Mouse (Mus musculus): Measurements from ENCODE around the gene Dexi. TPM values are rescaled to one million over a fixed set of nuclear protein-coding genes. Genes with fewer than 3 reads are reported as not detected.

The Dexi gene
- polyA plus RNA-seq, 1 experiment from 2014 or later, result 18.4 TPM

- Histone ChIP-seq H3K27me3 (peaks cover 14% of the 10 kb centered on the region; the same call in 1 of the 2 replicates), H3K4me2 (no peak overlapping the region), H3K4me3 (replicated peaks) (no peak overlapping the region), H3K9ac (no peak overlapping the region), H3K4me1 (peaks cover 22% of the 10 kb centered on the region), H3K36me3 (no peaks in the 10 kb centered on the region), H3K27ac (no peak overlapping the region; the same call in 1 of the 2 replicates), H3K9me3 (replicated peaks) (no peaks in the 10 kb centered on the region; the same call in 1 of the 2 replicates)
- ATAC-seq (replicated peaks; ENCODE audit: low FRiP score), result no peak
- WGBS, result 82% methylated on average over 18 of the region's 18 CpGs
These were observed 52.2 kb downstream of the Dexi start for GRCm38 (mm10) chr16:10490503-10491150.

DNA sequence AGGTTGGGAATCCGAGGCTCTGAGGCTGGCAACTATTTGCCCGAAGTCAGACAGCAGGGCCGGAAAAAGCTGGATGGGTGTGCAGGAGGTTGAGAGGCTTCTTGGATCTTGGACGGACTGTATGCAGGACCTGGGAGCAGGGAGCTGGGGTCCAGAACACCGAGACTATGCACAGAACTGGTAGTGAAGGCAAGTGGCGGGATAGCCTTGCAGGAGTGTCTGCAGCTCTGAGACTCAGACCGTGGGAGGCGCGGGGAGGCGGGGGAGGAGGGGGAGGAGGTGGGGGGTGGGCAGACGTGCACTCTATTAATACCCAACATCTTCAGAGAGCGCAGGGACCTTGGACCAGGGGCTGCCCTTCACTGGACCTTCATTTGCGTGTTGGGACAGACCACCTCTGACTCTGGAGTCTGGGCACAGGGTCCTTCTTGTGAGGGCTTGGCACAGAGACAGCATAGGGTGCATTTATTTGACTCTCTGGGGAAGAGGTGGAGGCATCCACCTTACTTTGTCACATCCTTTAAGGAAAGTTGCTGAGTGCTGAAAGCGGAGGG, 52.9 kb downstream of the Dexi start:
- WGBS, result 15% methylated on average over 13 of the region's 14 CpGs
- Histone ChIP-seq H3K4me1 (peaks cover 16% of the 10 kb centered on the region), H3K4me3 (replicated peaks) (peak overlapping the region; percentile 28), H3K27ac (peak overlapping the region; percentile 54), H3K36me3 (no peaks in the 10 kb centered on the region), H3K4me2 (peak overlapping the region; percentile 56), H3K9me3 (replicated peaks) (no peaks in the 10 kb centered on the region; the same call in 1 of the 2 replicates), H3K27me3 (peaks cover 14% of the 10 kb centered on the region; the same call in 1 of the 2 replicates), H3K9ac (no peak overlapping the region)
- ATAC-seq (replicated peaks; ENCODE audit: low FRiP score), result peak; percentile 76

GRCm38 (mm10) chr16:10489483-10489882, 53.4 kb downstream of the Dexi start:
- no peaks in the 10 kb centered on the region; the same call in 1 of the 2 replicates for H3K9me3 ChIP-seq (replicated peaks)
- H3K4me1 ChIP-seq, result peaks cover 14% of the 10 kb centered on the region
- 6% methylated on average over 9 of the region's 9 CpGs for WGBS
- peak overlapping the region; percentile 54 for H3K27ac ChIP-seq
- peaks cover 14% of the 10 kb centered on the region; the same call in 1 of the 2 replicates for H3K27me3 ChIP-seq
- no peak overlapping the region for H3K9ac ChIP-seq
- peak overlapping the region; percentile 28 for H3K4me3 ChIP-seq (replicated peaks)
- no peaks in the 10 kb centered on the region for H3K36me3 ChIP-seq
- peak overlapping the region; percentile 56 for H3K4me2 ChIP-seq
- peak; percentile 54; the same call in 1 of the 2 replicates for ATAC-seq (replicated peaks; ENCODE audit: low FRiP score)

DNA sequence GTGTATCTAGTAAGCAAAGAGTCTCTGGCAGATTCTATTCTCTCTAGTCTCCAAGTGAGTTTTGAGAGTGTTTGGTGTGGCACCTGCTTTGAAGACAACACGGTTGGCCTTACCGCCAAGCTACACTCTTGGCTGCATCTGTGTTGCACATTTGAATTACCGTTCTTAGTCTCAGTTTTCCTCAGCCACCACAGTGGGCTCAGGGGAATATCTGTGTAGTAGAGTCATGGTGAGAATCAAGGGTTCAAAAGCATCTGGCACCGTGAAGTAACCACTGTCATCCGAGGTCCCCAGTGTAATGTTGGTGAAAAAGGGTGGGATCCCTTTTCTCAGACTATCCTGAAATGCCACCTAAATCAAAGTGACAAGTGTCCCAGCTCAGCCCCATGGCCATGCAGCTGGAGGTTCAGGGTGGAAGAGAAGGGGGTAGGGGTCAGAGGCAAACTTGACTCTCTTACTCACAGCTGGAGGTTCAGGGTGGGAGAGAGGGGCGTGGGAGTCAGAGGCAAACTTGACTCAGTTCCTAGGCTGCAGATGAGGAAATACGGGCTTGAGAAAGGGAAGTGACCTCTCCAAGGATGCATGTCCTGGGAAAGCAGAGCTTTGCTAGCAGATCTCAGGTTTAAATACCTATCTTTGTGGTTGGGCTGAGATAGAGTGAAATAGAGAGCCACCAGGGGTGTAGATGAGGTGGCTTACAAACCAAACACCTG, 53.9 kb downstream of the Dexi start:
- H3K9ac ChIP-seq, result no peak overlapping the region
- peak overlapping the region; percentile 54 for H3K27ac ChIP-seq
- H3K4me2 ChIP-seq, result peak overlapping the region; percentile 56; the same call in 1 of the 2 replicates
- peak; percentile 38 for ATAC-seq (replicated peaks; ENCODE audit: low FRiP score)
- H3K9me3 ChIP-seq (replicated peaks), result no peaks in the 10 kb centered on the region; the same call in 1 of the 2 replicates
- WGBS, result 61% methylated on average over 7 of the region's 7 CpGs
- no peak overlapping the region for H3K4me3 ChIP-seq (replicated peaks)
- peaks cover 14% of the 10 kb centered on the region for H3K4me1 ChIP-seq
- no peaks in the 10 kb centered on the region for H3K36me3 ChIP-seq
- peaks cover 14% of the 10 kb centered on the region; the same call in 1 of the 2 replicates for H3K27me3 ChIP-seq

DNA sequence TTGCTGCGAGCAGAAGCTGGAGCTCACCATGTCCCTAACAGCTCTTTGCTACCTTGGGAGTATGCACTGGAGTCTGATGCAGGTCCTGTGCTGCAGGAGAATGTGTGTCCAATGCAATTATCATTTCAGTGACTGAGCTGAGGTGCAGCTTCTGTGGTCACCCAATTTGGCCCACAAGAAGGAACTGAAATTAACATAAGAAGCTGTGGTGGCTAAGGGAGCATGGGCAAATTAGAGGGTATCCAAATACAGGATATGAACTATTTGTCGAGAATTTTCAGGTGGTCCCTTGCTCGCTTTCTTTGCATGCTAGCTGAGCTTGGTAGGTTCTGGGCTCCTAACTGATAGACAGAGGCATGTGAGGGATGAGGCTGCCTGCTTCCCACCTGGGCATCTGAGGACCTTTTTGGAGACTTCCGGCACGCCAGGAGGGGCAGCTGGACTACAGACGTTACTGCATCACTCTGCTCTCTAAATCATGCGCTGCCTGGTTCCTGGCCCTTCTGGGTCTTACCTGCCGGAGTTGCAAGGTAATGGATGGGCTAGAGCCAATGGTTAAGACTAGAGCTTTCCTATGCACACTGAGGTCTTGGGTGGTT, 54.9 kb downstream of the Dexi start:
- no peak overlapping the region for H3K27ac ChIP-seq
- no peak overlapping the region for H3K4me2 ChIP-seq
- no peak overlapping the region for H3K9ac ChIP-seq
- no peaks in the 10 kb centered on the region; the same call in 1 of the 2 replicates for H3K9me3 ChIP-seq (replicated peaks)
- WGBS, result 87% methylated on average over 8 of the region's 8 CpGs
- H3K36me3 ChIP-seq, result no peaks in the 10 kb centered on the region
- no peak for ATAC-seq (replicated peaks; ENCODE audit: low FRiP score)
- H3K27me3 ChIP-seq, result peaks cover 14% of the 10 kb centered on the region; the same call in 1 of the 2 replicates
- H3K4me1 ChIP-seq, result peaks cover 14% of the 10 kb centered on the region
- H3K4me3 ChIP-seq (replicated peaks), result no peak overlapping the region

DNA sequence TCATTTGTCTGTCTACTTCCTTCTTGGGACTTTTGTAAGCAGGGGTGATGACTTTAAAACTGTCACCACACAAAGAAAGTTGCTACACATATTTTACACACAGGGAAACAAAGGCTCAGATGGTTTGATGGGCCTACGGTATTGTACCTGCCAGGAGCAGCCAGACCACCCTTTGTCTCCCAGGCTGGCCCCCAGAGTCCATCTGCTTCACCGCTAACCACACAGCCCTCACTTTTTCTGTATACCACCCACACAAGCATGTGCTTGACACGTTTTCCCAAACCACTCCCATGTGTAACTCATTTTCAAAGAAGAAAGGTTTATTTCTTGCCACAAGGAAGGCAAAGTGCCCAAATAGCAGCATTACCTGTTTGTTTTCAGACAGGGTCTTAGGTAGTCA, 55.9 kb downstream of the Dexi start:
- 66% methylated on average over 3 of the region's 3 CpGs for WGBS
- no peak for ATAC-seq (replicated peaks; ENCODE audit: low FRiP score)
- H3K4me3 ChIP-seq (replicated peaks), result no peak overlapping the region
- no peaks in the 10 kb centered on the region; the same call in 1 of the 2 replicates for H3K9me3 ChIP-seq (replicated peaks)
- H3K4me1 ChIP-seq, result peaks cover 14% of the 10 kb centered on the region
- H3K36me3 ChIP-seq, result no peaks in the 10 kb centered on the region
- H3K27ac ChIP-seq, result no peak overlapping the region
- H3K9ac ChIP-seq, result no peak overlapping the region
- H3K27me3 ChIP-seq, result peaks cover 14% of the 10 kb centered on the region; the same call in 1 of the 2 replicates
- no peak overlapping the region for H3K4me2 ChIP-seq

- no peak overlapping the region for H3K27ac ChIP-seq
- H3K9ac ChIP-seq, result no peak overlapping the region
- no peaks in the 10 kb centered on the region for H3K9me3 ChIP-seq (replicated peaks)
- no peaks in the 10 kb centered on the region for H3K36me3 ChIP-seq
- WGBS, result 71% methylated on average over 4 of the region's 4 CpGs
- H3K4me1 ChIP-seq, result no peaks in the 10 kb centered on the region
- no peaks in the 10 kb centered on the region for H3K27me3 ChIP-seq
- H3K4me2 ChIP-seq, result no peak overlapping the region
- H3K4me3 ChIP-seq (replicated peaks), result no peak overlapping the region
- no peak for ATAC-seq (replicated peaks; ENCODE audit: low FRiP score)
These were observed 60.5 kb downstream of the Dexi start for GRCm38 (mm10) chr16:10482343-10482742.

DNA sequence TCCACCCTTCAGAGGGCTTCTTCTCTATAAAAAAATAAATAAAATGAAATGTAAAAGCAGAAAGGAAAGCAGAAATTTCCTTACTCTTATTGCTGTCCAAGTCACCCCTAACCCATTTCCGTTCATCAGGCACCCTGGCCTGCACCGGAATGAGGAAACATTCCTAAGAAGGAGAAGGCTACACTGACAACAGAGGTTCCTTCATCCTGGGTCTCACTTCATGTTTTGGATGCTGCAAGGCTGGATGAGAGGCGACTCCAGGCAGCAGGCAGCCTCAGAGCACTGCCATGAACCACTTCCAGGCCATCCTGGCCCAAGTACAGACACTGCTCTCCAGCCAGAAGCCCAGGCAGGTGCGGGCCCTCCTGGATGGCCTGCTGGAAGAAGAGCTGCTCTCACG, 63.0 kb downstream of the Dexi start, which contains the start of gene Ciita:
Gene Ciita, plus strand, starts transcription at position 203 of the 400 bp plus-strand sequence.
- no peak for ATAC-seq (replicated peaks; ENCODE audit: low FRiP score)
- H3K4me3 ChIP-seq (replicated peaks), result no peak within 1 kb of the TSS
- WGBS, result 71% methylated on average over 5 of the region's 5 CpGs
- H3K9me3 ChIP-seq (replicated peaks), result no peaks in the 10 kb centered on the region
- H3K9ac ChIP-seq, result no peak within 1 kb of the TSS
- H3K27me3 ChIP-seq, result no peaks in the 10 kb centered on the region
- H3K27ac ChIP-seq, result no peak within 1 kb of the TSS
- H3K4me1 ChIP-seq, result no peaks in the 10 kb centered on the region
- H3K4me2 ChIP-seq, result no peak within 1 kb of the TSS
- H3K36me3 ChIP-seq, result no peaks in the 10 kb centered on the region

- Histone ChIP-seq H3K9ac (no peak overlapping the region), H3K4me3 (replicated peaks) (no peak overlapping the region), H3K4me2 (no peak overlapping the region), H3K27me3 (no peaks in the 10 kb centered on the region), H3K27ac (no peak overlapping the region), H3K36me3 (no peaks in the 10 kb centered on the region), H3K4me1 (no peaks in the 10 kb centered on the region), H3K9me3 (replicated peaks) (no peaks in the 10 kb centered on the region)
- no peak for ATAC-seq (replicated peaks; ENCODE audit: low FRiP score)
- WGBS, result 74% methylated on average over 2 of the region's 2 CpGs
These were observed 66.9 kb downstream of the Dexi start for GRCm38 (mm10) chr16:10475919-10476318.

DNA sequence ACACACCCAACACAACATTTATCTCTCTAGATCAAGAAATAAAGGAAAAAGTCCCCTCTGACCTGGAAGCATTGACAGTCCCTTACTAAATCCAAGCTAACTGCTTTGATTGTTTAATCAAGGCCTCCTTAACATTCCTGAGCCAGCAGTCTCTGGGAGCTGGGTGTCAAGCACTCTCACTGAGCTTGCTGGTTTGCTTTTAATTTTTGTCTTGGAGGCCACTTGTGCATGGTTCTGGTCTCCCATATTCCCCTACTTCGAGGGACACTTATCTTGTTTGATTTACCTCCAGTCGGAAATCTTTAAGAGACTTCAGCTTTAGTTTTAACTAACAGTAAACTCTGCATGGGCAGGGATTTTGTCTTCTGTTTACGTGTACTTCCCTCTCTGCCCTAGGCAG, 67.9 kb downstream of the Dexi start:
- H3K27ac ChIP-seq, result no peak overlapping the region

DNA sequence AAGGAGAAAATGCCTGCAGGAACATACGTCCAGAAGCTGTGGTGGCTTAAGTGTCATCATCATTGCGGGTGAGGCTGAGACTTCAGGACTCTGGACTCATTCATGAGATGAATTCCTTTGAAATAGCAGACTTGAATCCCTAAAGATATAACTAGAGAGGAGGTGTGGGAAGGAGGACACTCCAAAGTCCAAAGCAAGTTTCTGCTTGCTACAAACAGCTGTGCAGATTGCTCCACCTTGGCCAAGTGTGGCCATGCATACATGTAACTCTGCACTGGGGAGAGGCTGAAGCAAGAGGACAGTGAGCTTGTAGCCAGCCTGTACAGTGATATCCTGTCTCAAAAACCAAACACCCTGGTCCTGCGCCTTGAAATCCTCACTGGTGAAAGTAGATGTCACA, 70.9 kb downstream of the Dexi start:
- no peak overlapping the region for H3K9ac ChIP-seq
- no peak overlapping the region for H3K4me3 ChIP-seq (replicated peaks)
- no peaks in the 10 kb centered on the region for H3K9me3 ChIP-seq (replicated peaks)
- 91% methylated on average over 3 of the region's 3 CpGs for WGBS
- no peak overlapping the region for H3K27ac ChIP-seq
- no peak overlapping the region for H3K4me2 ChIP-seq
- H3K36me3 ChIP-seq, result no peaks in the 10 kb centered on the region
- no peaks in the 10 kb centered on the region for H3K4me1 ChIP-seq
- H3K27me3 ChIP-seq, result no peaks in the 10 kb centered on the region
- no peak for ATAC-seq (replicated peaks; ENCODE audit: low FRiP score)

More for the DNA sequence above, 67.9 kb downstream of the Dexi start:
- no peak for ATAC-seq (replicated peaks; ENCODE audit: low FRiP score)
- Histone ChIP-seq H3K27me3 (no peaks in the 10 kb centered on the region), H3K36me3 (no peaks in the 10 kb centered on the region), H3K4me1 (no peaks in the 10 kb centered on the region), H3K4me2 (no peak overlapping the region), H3K4me3 (replicated peaks) (no peak overlapping the region), H3K9ac (no peak overlapping the region), H3K9me3 (replicated peaks) (no peaks in the 10 kb centered on the region)
- WGBS, result 78% methylated on average over 3 of the region's 3 CpGs

DNA sequence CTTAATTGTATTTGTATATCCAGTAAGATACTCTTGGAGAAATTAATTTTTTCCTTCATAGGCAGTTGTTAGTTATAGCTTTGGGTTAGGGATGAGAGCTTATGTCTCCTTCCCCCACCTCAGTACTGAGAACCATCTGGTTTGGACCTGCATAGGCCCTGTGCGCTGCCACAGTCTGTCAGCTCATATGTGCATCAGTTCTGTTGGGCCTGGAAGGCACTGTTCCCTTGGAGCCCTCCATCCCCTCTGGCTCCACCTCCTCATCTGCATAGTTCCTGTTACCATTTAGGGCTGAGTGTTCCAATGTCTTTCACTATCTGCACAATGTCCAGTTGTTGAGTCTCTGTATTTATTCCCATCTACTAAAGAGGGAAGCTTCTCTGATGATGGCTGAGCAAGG, 74.7 kb downstream of the Dexi start:
- Histone ChIP-seq H3K4me1 (no peaks in the 10 kb centered on the region), H3K9me3 (replicated peaks) (no peaks in the 10 kb centered on the region), H3K9ac (no peak overlapping the region), H3K4me2 (no peak overlapping the region), H3K27me3 (no peaks in the 10 kb centered on the region), H3K27ac (no peak overlapping the region), H3K4me3 (replicated peaks) (no peak overlapping the region), H3K36me3 (no peaks in the 10 kb centered on the region)
- no peak for ATAC-seq (replicated peaks; ENCODE audit: low FRiP score)
- 68% methylated on average over 1 of the region's 1 CpGs for WGBS
